Mouse (Mus musculus) E14TG2a.4 (cell line): ENCODE data around the gene Sema3b.
A peak's percentile ranks its signal among the peaks of the same experiment; 100 is the strongest.

Source experiments
- H3K27me3 ChIP-seq: 2 replicates; pipeline ENCODE4 v1.6.1; 2014; ENCODE audit warnings: low read length, control low read depth; ENCODE audit not compliant: insufficient read depth
- H3K36me3 ChIP-seq: 2 replicates; pipeline ENCODE4 v1.6.1; 2014; ENCODE audit warnings: low read length, control low read depth; ENCODE audit not compliant: insufficient read depth
- H3K4me1 ChIP-seq: replicated peaks from 2 replicates; pipeline ENCODE4 v1.6.1; 2014; ENCODE audit warnings: low read depth, low read length, control low read depth
- H3K4me3 ChIP-seq: replicated peaks from 2 replicates; pipeline ENCODE4 v1.5.1; 2014; ENCODE audit warnings: mild to moderate bottlenecking, low read length
- H3K9me3 ChIP-seq: 2 replicates; pipeline ENCODE4 v1.6.1; 2014; ENCODE audit warnings: low read length, control low read depth
- CTCF ChIP-seq: conservative IDR thresholded peaks from 2 replicates; pipeline ENCODE4 v1.5.1; 2014; ENCODE audit warnings: low read length
- NANOG ChIP-seq: IDR thresholded peaks from 2 replicates; pipeline ENCODE4 v1.6.1; 2014; ENCODE audit warnings: borderline replicate concordance, low read length, mixed read lengths
- POU5F1 ChIP-seq: IDR thresholded peaks from 2 replicates; pipeline ENCODE4 v1.6.1; 2014; ENCODE audit warnings: low read length, borderline replicate concordance

The Sema3b gene

DNA sequence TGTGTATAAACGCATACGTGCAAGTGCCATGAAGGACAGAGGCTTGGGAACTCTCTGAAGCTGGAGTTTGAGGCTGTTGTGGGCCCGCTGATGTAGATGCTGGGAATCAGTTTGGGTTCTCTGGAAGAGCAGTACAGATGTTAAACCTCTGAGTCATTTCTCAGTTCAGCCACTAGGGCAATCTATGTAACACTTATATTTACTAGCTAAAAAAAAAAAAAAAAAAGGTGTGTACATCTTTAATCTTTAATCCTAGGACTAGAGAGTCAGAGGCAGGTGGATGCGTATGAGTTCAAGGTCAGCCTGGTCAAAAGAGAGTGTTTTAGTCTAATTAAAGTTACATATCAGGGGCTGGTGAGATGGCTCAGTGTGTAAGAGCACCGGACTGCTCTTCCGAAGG is 37.9 kb upstream of the Sema3b start:
- Histone ChIP-seq H3K4me1 (peaks cover 52% of the 10 kb centered on the region), H3K4me3 (no peak overlapping the region), H3K9me3 (no peaks in the 10 kb centered on the region), H3K36me3 (no peaks in the 10 kb centered on the region), H3K27me3 (peaks cover 14% of the 10 kb centered on the region)
- no peak for TF ChIP-seq POU5F1
- 0 out of 2 replicates have a peak, but pooled peaks have one; percentile 19 for TF ChIP-seq CTCF

DNA sequence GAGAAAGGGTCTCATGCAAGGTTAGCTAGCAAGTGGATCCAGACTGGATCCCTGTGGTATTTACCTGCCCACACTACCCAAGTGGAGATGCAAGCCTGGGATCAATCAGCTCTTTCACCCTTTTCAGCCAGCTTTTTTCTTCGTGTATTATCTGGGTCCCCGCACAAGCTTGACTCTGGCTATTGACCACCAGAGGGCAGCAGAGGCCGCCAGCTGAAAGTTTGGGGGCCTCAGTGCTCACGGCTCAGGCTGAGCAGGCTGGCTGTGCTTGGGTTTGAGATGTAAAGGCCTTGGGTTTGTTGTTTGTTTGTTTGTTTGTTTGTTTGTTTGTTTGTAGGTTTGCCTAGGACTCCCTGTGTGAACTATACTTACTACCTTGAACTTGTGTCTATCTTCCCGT is 36.5 kb upstream of the Sema3b start:
- Histone ChIP-seq H3K4me3 (no peak overlapping the region), H3K27me3 (peaks cover 14% of the 10 kb centered on the region), H3K4me1 (peaks cover 52% of the 10 kb centered on the region), H3K36me3 (no peaks in the 10 kb centered on the region), H3K9me3 (no peaks in the 10 kb centered on the region)
- TF ChIP-seq NANOG (no peak), CTCF (peak; percentile 83), POU5F1 (no peak)

DNA sequence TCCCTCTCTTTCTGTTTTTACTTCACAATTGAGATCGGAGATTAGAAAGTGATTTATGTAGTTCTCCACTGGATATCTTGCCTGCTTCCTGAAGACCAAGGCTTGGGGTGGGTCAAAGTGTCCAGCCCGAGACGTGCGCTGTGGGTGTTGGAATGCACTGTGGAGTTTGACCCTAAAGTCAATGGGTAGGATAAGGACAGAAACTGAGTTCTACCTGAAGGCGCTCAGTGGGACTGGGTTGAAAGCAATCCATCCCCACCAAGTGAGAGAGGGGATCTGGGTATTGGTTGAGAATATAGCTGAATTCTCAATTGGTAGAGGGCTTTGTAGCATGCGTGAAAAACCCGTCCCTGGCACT is 36.1 kb upstream of the Sema3b start:
- H3K27me3 ChIP-seq = peaks cover 12% of the 10 kb centered on the region
- no peaks in the 10 kb centered on the region for H3K36me3 ChIP-seq
- TF ChIP-seq NANOG (no peak), CTCF (no peak), POU5F1 (no peak)
- H3K4me1 ChIP-seq = peaks cover 52% of the 10 kb centered on the region
- no peaks in the 10 kb centered on the region for H3K9me3 ChIP-seq
- H3K4me3 ChIP-seq = 0 out of 2 replicates have a peak overlapping the region, but pooled peaks have one; percentile 77

DNA sequence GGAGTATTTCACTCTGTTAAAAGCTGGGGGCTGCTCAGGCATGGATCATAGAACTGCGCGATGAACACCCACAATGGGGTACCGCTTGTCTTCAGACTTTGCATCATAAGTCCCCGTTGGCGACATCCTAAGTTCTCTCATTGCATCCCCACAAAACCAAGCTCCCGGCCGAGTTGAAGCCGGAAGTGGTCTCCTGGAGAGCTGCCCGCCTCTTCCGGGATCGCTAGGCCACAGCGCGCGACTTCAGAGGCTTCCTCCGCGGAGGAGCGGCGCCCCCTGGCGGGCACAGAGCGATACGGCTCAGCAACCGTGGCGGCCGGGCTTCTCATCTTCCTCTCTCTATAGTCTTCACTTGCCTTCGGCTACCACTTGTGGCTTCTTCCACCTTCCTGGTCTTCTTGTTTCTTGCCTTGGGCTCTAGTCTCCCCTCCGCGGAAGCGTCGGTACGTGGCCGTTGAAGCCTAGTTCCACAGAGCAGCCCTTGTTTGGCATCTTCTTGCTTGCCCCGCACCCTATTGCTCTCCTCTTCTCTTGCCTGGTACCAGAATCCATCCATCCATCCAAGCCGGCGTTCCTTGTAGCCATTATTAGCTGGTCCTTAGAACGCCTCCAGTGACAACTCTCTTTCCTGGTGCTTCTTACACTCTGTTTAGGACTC is 35.6 kb upstream of the Sema3b start:
- H3K4me3 ChIP-seq = peak overlapping the region; percentile 77
- peaks cover 55% of the 10 kb centered on the region for H3K4me1 ChIP-seq
- H3K27me3 ChIP-seq = peaks cover 8% of the 10 kb centered on the region
- TF ChIP-seq NANOG = no peak
- TF ChIP-seq POU5F1 = no peak
- TF ChIP-seq CTCF = peak; percentile 56
- no peaks in the 10 kb centered on the region for H3K9me3 ChIP-seq
- H3K36me3 ChIP-seq = no peaks in the 10 kb centered on the region

DNA sequence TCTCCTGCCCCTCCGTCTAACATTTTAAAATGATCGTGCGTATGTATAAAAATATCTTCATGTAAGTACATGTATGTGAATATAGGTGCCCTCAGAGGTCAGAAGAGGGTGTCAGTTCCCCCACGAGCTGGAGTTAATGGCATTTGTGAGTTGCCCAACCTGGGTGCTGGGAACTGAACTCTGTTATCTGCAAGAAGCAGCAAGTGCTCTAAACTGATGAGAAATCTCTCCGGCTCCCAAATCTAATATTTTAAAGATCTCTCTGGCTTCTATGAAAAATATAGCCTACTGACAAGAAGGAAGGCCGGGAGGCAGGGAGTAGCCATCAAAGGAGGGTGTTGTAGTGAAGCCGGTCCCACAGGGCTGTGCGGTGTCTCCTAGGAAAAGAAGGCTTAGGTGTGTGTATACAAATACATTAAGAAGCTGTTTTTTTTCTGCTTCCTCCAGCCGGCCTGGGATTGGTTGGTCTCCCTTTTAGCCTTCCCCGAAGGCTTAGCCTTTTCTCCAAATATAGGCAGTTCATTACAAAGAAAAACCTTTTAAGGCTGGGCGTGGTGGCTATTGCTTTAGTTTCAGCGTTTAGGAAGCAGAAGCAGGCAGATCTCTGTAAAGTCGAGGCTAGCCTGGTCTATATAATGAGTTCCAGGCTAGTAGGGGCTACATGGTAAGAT is 34.6 kb upstream of the Sema3b start:
- Histone ChIP-seq H3K27me3 (peaks cover 8% of the 10 kb centered on the region), H3K36me3 (no peaks in the 10 kb centered on the region), H3K4me1 (peaks cover 55% of the 10 kb centered on the region), H3K9me3 (no peaks in the 10 kb centered on the region), H3K4me3 (peak overlapping the region; percentile 77)
- TF ChIP-seq POU5F1 = no peak
- TF ChIP-seq CTCF = no peak

DNA sequence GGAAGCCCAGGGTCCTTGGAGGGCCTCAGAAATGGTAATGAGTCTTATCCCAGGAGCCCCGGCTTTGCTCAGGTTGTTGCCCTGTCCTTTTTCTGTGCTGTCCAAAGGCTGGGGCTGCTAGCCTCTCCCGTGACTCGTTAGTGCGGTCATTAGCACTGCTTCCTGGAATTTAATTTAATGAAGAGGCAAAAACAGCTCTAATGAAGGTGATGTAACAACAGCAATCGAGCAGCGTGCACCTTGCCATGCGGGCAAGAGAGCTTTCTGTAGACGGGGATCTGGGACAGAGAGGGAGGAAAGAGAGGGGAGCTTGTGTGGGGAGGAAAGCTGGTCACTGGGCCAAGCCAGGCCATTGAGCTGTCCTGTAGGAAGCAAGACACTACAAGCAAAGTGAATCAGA is 32.6 kb upstream of the Sema3b start:
- Histone ChIP-seq H3K4me3 (peak overlapping the region; percentile 52; the same call in 1 of the 2 replicates), H3K27me3 (peaks cover 8% of the 10 kb centered on the region)

DNA sequence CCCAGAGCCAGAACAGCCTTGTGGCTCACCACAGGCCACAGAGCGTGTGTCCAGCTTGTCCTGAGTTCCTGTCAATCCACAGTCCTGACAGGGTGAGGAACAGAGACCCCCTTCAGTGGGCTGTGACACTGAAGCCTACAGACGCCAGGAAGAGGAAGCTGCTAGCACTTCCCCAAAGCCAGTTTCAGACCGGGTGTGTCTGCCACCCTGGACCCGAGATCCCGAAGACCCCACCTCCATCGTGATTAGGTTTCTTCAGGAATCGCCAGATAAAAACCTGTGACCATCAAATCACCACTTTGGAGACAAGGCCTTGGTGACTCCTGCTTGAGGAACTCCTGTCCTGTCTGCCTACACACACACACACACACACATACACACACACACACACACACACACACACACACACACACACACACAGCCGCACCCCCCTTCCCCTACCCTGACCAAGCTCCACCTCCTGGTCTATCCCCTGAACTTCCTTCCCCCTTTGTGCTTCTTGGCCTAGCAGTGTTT is 31.3 kb upstream of the Sema3b start:
- Histone ChIP-seq H3K4me1 (peaks cover 70% of the 10 kb centered on the region), H3K27me3 (peaks cover 7% of the 10 kb centered on the region), H3K4me3 (peak overlapping the region; percentile 52), H3K9me3 (no peaks in the 10 kb centered on the region), H3K36me3 (no peaks in the 10 kb centered on the region)
- no peak for TF ChIP-seq POU5F1
- TF ChIP-seq NANOG = no peak
- no peak for TF ChIP-seq CTCF

More for the DNA sequence above, 32.6 kb upstream of the Sema3b start:
- Histone ChIP-seq H3K36me3 (no peaks in the 10 kb centered on the region), H3K9me3 (no peaks in the 10 kb centered on the region), H3K4me1 (peaks cover 62% of the 10 kb centered on the region)
- TF ChIP-seq POU5F1 (no peak), CTCF (no peak), NANOG (no peak)

DNA sequence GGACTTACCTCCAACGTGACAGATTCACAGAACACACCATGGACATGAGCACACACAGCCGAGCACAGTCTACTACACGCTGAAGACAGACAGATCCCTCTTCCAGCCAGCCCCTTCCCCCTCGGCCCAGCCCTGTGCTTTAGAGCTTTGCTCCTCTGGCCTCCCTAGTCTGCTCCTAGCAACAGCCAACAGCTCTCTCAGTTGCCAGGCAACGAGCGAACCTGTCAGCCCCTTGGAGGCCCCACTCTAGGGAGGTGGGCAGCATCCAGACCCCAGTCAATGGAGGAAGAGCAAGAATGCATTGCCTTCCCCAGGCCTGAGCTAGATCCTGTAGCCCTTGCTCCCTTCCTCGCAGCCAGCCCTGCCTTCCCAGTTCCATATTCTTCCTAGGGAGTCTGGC is 28.0 kb upstream of the Sema3b start:
- Histone ChIP-seq H3K27me3 (peaks cover 16% of the 10 kb centered on the region), H3K4me3 (no peak overlapping the region), H3K4me1 (peaks cover 67% of the 10 kb centered on the region), H3K36me3 (peaks cover 9% of the 10 kb centered on the region), H3K9me3 (no peaks in the 10 kb centered on the region)
- no peak for TF ChIP-seq CTCF
- no peak for TF ChIP-seq NANOG
- TF ChIP-seq POU5F1 = no peak
